Mouse (Mus musculus) hindbrain, embryonic 12.5 days (tissue): ENCODE data around the gene Yjefn3. TPM values are rescaled to one million over a fixed set of nuclear protein-coding genes. Genes with fewer than 3 reads are reported as not detected.
"Not testable (repeated sequence)": the region's sequence is repeated elsewhere in the genome, so short reads cannot be mapped to it uniquely, and the experiment has no call there.

Experiments
- ATAC-seq: fragments of 200-750 bp; cut with Nextera tagmentation; 2 replicates; pipeline ENCODE4 v1.8.0; 2017; ENCODE audit warnings: moderate TSS enrichment; ENCODE audit not compliant: low FRiP score
- H3K27ac ChIP-seq: fragments of 300-500 bp; sonication (generic); 2 replicates; pipeline ENCODE4 v1.5.1; 2016; ENCODE audit warnings: mild to moderate bottlenecking
- H3K27me3 ChIP-seq: fragments of 300-500 bp; sonication (generic); 2 replicates; pipeline ENCODE4 v1.6.1; 2016; ENCODE audit warnings: mild to moderate bottlenecking
- H3K36me3 ChIP-seq: fragments of 300-500 bp; sonication (generic); 2 replicates; pipeline ENCODE4 v1.6.1; 2016; ENCODE audit warnings: mild to moderate bottlenecking
- H3K4me1 ChIP-seq: fragments of 300-500 bp; sonication (generic); 2 replicates; pipeline ENCODE4 v1.6.1; 2016
- H3K4me2 ChIP-seq: fragments of 300-500 bp; sonication (generic); replicated peaks from 2 replicates; pipeline ENCODE4 v1.6.1; 2016; ENCODE audit warnings: mild to moderate bottlenecking
- H3K4me3 ChIP-seq: fragments of 300-500 bp; sonication (generic); 2 replicates; pipeline ENCODE4 v1.5.1; 2016; ENCODE audit warnings: mild to moderate bottlenecking
- H3K9ac ChIP-seq: fragments of 300-500 bp; sonication (generic); 2 replicates; pipeline ENCODE4 v1.6.1; 2016; ENCODE audit warnings: mild to moderate bottlenecking, moderate library complexity
- H3K9me3 ChIP-seq: fragments of 300-500 bp; sonication (generic); replicated peaks from 2 replicates; pipeline ENCODE4 v1.6.1; 2016; ENCODE audit warnings: mild to moderate bottlenecking
- WGBS: fragments of 180-500 bp; shearing (Covaris S2); methylation state at CpG from one replicate; pipeline ENCODE4 v1.1.7; 2016; 5-methylcytosine and 5-hydroxymethylcytosine counted together
- polyA plus RNA-seq: library from polyadenylated mRNA; unstranded; fragments of >200 nt; fragmentation: Nextera tagmentation; extraction: Ambion mirVana; gene quantifications from 2 replicates; pipeline ENCODE4 v1.2.1, GENCODE M21; 2016

The Yjefn3 gene
- polyA plus RNA-seq = 10.1 and 12.4 TPM in 2 replicates

GRCm38 (mm10) chr8:69902163-69903062, at the start of gene Yjefn3, which contains the start of the genes Tssk6 and Ndufa13:
TSS of gene Yjefn3 (minus strand) at chr8:69902712.
TSS of gene Tssk6 (plus strand) at chr8:69902184.
TSS of gene Ndufa13 (minus strand) at chr8:69902558.
- Histone ChIP-seq H3K9me3 (no peaks in the 10 kb centered on the region), H3K36me3 (peaks cover 14% of the 10 kb centered on the region), H3K9ac (peak within 1 kb of the TSS; percentile 80), H3K27ac (peak within 1 kb of the TSS; percentile 88), H3K4me3 (peak within 1 kb of the TSS; percentile 71), H3K4me1 (peaks cover 39% of the 10 kb centered on the region), H3K4me2 (peak within 1 kb of the TSS; percentile 95), H3K27me3 (no peaks in the 10 kb centered on the region)
- peak; percentile 44 for ATAC-seq
- WGBS = 5% methylated on average over 89 of the region's 89 CpGs

DNA sequence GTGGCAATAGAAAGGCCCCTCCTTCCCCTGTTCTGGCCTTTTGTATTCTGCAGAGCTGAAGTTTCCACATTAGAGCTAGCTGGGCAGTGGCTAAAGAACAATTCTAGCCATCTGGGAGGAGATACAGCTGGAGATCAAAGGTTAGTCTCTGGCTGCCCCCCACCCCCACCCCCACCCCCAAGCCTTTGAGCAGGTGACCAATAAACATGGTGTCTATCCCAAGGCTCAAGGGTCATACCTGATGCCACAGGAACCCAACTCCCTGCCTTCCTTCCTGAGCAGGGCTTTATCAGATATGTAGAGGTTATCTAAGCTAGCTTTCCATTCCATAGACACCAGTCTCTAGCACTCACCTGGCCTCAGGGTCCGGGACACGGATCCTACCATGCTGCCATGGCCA, 47.8 kb upstream of the Yjefn3 start:
- Histone ChIP-seq H3K9ac (no peak overlapping the region), H3K9me3 (no peaks in the 10 kb centered on the region), H3K4me1 (no peaks in the 10 kb centered on the region), H3K4me3 (no peak overlapping the region), H3K27ac (no peak overlapping the region), H3K4me2 (no peak overlapping the region), H3K27me3 (no peaks in the 10 kb centered on the region), H3K36me3 (peaks cover 7% of the 10 kb centered on the region; the same call in 1 of the 2 replicates)
- WGBS = 95% methylated on average over 2 of the region's 2 CpGs
- ATAC-seq = no peak

- not testable (repeated sequence) for H3K9ac ChIP-seq, H3K9me3 ChIP-seq
- WGBS = 83% methylated on average over 3 of the region's 3 CpGs
These were observed 40.0 kb upstream of the Yjefn3 start for GRCm38 (mm10) chr8:69942495-69942894.

GRCm38 (mm10) chr8:69940386-69940785, 37.9 kb upstream of the Yjefn3 start:
- Histone ChIP-seq H3K4me1 (peaks cover 21% of the 10 kb centered on the region), H3K9ac (no peak overlapping the region), H3K27me3 (no peaks in the 10 kb centered on the region), H3K4me3 (no peak overlapping the region), H3K4me2 (no peak overlapping the region), H3K27ac (no peak overlapping the region), H3K9me3 (no peaks in the 10 kb centered on the region), H3K36me3 (0 out of 2 replicates have a peak, but pooled peaks cover 6% of the 10 kb centered on the region)
- ATAC-seq = no peak
- 95% methylated on average over 2 of the region's 2 CpGs for WGBS

More at GRCm38 (mm10) chr8:69942495-69942894, 40.0 kb upstream of the Yjefn3 start:
- not testable (repeated sequence) for H3K36me3 ChIP-seq, H3K4me2 ChIP-seq, H3K27me3 ChIP-seq, H3K4me3 ChIP-seq, H3K27ac ChIP-seq, H3K4me1 ChIP-seq, ATAC-seq

- Histone ChIP-seq H3K36me3 (peaks cover 13% of the 10 kb centered on the region), H3K27me3 (no peaks in the 10 kb centered on the region), H3K9ac (no peak overlapping the region), H3K4me3 (no peak overlapping the region), H3K9me3 (no peaks in the 10 kb centered on the region), H3K27ac (no peak overlapping the region), H3K4me1 (peaks cover 21% of the 10 kb centered on the region), H3K4me2 (no peak overlapping the region)
- no peak for ATAC-seq
- WGBS = 57% methylated on average over 3 of the region's 3 CpGs
These were observed 37.1 kb upstream of the Yjefn3 start for GRCm38 (mm10) chr8:69939633-69940032.

DNA sequence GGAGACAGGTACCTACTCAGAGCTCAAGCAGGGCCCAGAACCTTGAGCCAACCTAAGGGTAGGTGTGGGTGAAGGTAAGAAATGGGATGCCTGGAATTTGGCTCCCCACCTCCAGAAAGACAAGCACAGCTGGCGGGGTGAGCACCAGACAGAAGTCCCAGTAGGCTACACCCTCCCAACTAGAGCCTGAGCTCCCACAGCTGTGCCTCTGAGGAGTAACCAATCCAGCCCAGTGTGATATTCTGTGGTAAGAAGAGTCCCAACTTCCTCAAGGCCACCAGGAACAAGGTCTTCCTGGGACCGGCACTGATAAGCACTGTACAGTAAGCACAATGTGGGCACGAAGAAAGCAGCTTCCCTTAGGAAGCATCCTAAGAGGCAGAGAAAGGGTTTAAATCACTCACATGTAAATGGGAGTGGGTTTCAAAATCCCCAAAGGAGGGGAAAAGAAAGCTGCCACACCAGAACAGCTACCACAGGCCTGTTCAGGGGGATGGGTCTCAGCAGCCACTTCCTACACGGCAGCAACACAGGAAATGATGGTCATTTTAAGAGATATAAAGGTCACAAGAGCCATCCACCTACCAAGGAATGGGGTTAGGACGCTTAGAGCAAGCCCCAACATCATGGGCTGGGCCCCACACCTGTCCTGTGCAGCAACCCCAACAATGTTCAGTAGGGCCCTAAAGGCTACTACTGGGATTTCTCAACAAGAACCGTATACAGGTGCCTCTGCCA, 35.9 kb upstream of the Yjefn3 start:
- Histone ChIP-seq H3K9me3 (no peaks in the 10 kb centered on the region), H3K27me3 (no peaks in the 10 kb centered on the region), H3K27ac (no peak overlapping the region), H3K4me2 (no peak overlapping the region), H3K9ac (no peak overlapping the region), H3K4me3 (no peak overlapping the region), H3K36me3 (peaks cover 24% of the 10 kb centered on the region), H3K4me1 (peaks cover 18% of the 10 kb centered on the region)
- no peak for ATAC-seq
- WGBS = 87% methylated on average over 6 of the region's 6 CpGs

DNA sequence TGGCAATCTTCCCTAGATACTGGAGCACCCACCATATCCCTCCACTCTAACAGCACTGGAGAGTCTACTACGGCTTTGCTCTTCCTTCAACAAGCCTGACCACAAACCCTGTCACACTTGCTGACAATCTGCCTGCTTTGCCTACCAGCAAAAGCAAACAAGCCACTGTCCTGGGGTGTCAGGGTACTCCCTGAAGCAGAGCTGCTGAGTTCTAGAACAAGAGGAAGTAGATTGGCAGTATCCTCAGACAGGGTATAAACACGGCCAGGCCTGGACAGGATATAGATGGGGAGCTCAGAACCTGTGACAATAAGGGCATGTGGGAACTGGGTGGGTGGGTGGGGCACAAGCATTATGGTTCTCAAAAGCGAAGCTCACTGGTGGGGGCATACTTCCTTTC, 35.0 kb upstream of the Yjefn3 start:
- Histone ChIP-seq H3K4me2 (no peak overlapping the region), H3K27me3 (no peaks in the 10 kb centered on the region), H3K36me3 (peaks cover 28% of the 10 kb centered on the region), H3K4me3 (no peak overlapping the region), H3K4me1 (peaks cover 18% of the 10 kb centered on the region), H3K9me3 (no peaks in the 10 kb centered on the region), H3K27ac (no peak overlapping the region), H3K9ac (no peak overlapping the region)
- no peak for ATAC-seq
- WGBS = 100% methylated on average over 3 of the region's 3 CpGs

DNA sequence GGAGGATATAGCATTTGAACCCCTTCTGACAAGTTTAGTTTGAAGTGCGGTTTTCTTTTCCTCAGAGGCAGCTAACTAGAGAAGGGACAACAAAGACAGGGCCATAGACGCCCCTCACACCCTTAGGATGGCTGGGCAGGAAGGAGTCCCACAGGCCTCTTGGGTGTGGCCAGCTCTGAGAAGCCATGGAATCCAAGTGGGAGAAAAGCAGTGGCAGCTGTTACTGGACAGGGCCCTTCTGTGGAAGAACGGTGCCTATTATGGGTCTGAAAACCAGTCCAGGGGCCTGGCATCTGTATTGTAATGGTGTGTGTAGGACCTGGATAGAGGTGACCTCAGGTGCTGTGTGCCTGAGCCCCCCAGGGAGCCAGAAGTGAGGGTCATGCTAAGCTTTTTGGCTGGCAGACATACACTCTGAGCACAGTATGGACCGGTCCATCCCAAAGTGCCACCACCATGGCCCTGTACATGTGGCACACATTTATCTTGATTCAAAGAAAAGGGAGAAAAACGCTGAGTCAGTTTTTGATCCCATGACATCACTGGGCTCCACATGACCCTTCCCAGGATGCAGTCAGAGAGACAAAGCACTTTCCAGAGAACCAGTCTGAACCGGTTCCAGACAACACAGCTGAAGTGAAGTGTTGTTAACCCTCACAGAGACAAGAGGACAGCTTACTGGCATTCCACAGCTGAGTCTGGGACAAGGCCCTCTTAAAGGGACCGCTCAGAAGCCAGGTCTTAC, 33.7 kb upstream of the Yjefn3 start:
- Histone ChIP-seq H3K9ac (no peak overlapping the region), H3K27me3 (no peaks in the 10 kb centered on the region), H3K36me3 (peaks cover 28% of the 10 kb centered on the region), H3K4me2 (no peak overlapping the region), H3K4me3 (no peak overlapping the region), H3K9me3 (no peaks in the 10 kb centered on the region), H3K4me1 (peaks cover 18% of the 10 kb centered on the region), H3K27ac (peak overlapping the region; percentile 32)
- peak; percentile 68 for ATAC-seq
- 71% methylated on average over 7 of the region's 7 CpGs for WGBS

GRCm38 (mm10) chr8:69935431-69935830, 32.9 kb upstream of the Yjefn3 start:
- Histone ChIP-seq H3K9me3 (no peaks in the 10 kb centered on the region), H3K36me3 (peaks cover 28% of the 10 kb centered on the region), H3K9ac (no peak overlapping the region), H3K4me1 (peaks cover 18% of the 10 kb centered on the region), H3K27ac (no peak overlapping the region), H3K4me3 (no peak overlapping the region), H3K4me2 (no peak overlapping the region), H3K27me3 (no peaks in the 10 kb centered on the region)
- whole genome bisulfite sequencing = 95% methylated on average over 3 of the region's 3 CpGs
- no peak for ATAC-seq

GRCm38 (mm10) chr8:69934582-69934981, 32.1 kb upstream of the Yjefn3 start:
- Histone ChIP-seq H3K36me3 (peaks cover 28% of the 10 kb centered on the region), H3K9ac (no peak overlapping the region), H3K9me3 (no peaks in the 10 kb centered on the region), H3K27me3 (no peaks in the 10 kb centered on the region), H3K4me1 (peaks cover 18% of the 10 kb centered on the region), H3K4me2 (no peak overlapping the region), H3K4me3 (no peak overlapping the region), H3K27ac (no peak overlapping the region)
- no peak for ATAC-seq
- WGBS = 93% methylated on average over 5 of the region's 5 CpGs

- Histone ChIP-seq H3K4me3 (no peak overlapping the region), H3K9ac (no peak overlapping the region), H3K27me3 (no peaks in the 10 kb centered on the region), H3K36me3 (peaks cover 28% of the 10 kb centered on the region), H3K9me3 (no peaks in the 10 kb centered on the region), H3K4me1 (peaks cover 18% of the 10 kb centered on the region), H3K4me2 (no peak overlapping the region), H3K27ac (no peak overlapping the region)
- 78% methylated on average over 2 of the region's 2 CpGs for WGBS
- ATAC-seq = no peak
These were observed 31.3 kb upstream of the Yjefn3 start for GRCm38 (mm10) chr8:69933811-69934210.

- Histone ChIP-seq H3K27me3 (no peaks in the 10 kb centered on the region), H3K4me3 (no peak overlapping the region), H3K4me1 (no peaks in the 10 kb centered on the region), H3K9me3 (no peaks in the 10 kb centered on the region), H3K27ac (no peak overlapping the region), H3K36me3 (0 out of 2 replicates have a peak, but pooled peaks cover 9% of the 10 kb centered on the region), H3K4me2 (no peak overlapping the region), H3K9ac (no peak overlapping the region)
- no peak for ATAC-seq
These were observed 24.4 kb upstream of the Yjefn3 start for GRCm38 (mm10) chr8:69926901-69927300.
